Mouse (Mus musculus) intestine, embryonic 14.5 days (tissue): ENCODE results near the gene Rnf215. TPM values are rescaled to one million over a fixed set of nuclear protein-coding genes. Genes with fewer than 3 reads are reported as not detected.

Experiments used
- ATAC-seq: fragments of 200-750 bp; cut with Nextera tagmentation; replicated peaks from 2 replicates; pipeline ENCODE4 v1.8.0; 2017; ENCODE audit warnings: low read depth, moderate number of reproducible peaks, moderate TSS enrichment, moderate library complexity; ENCODE audit not compliant: low FRiP score, low TSS enrichment
- DNase-seq: peaks from one replicate; pipeline ENCODE4 v3.0.0-alpha.2; 2018; ENCODE audit warnings: low spot score
- H3K27ac ChIP-seq: fragments of 300-500 bp; sonication (generic); 2 replicates; pipeline ENCODE4 v1.5.1; 2014; ENCODE audit warnings: low read depth, mild to moderate bottlenecking, control low read depth
- H3K27me3 ChIP-seq: fragments of 300-500 bp; sonication (generic); replicated peaks from 2 replicates; pipeline ENCODE4 v1.6.1; 2014; ENCODE audit warnings: low read length, control low read depth; ENCODE audit not compliant: control insufficient read depth, insufficient read depth
- H3K36me3 ChIP-seq: fragments of 300-500 bp; sonication (generic); 2 replicates; pipeline ENCODE4 v1.6.1; 2014; ENCODE audit warnings: low read length, control low read depth; ENCODE audit not compliant: control insufficient read depth, insufficient read depth
- H3K4me1 ChIP-seq: fragments of 300-500 bp; sonication (generic); replicated peaks from 2 replicates; pipeline ENCODE4 v1.6.1; 2014; ENCODE audit warnings: low read length, control low read depth, mixed read lengths; ENCODE audit not compliant: control insufficient read depth, insufficient read depth
- H3K4me2 ChIP-seq: fragments of 300-500 bp; sonication (generic); 2 replicates; pipeline ENCODE4 v1.6.1; 2014; ENCODE audit warnings: low read length
- H3K4me3 ChIP-seq: fragments of 300-500 bp; sonication (generic); 2 replicates; pipeline ENCODE4 v1.5.1; 2014; ENCODE audit warnings: low read depth, low read length, control low read depth, mixed read lengths
- H3K9ac ChIP-seq: fragments of 300-500 bp; sonication (generic); 2 replicates; pipeline ENCODE4 v1.6.1; 2014; ENCODE audit warnings: mild to moderate bottlenecking, low read length
- H3K9me3 ChIP-seq: fragments of 300-500 bp; sonication (generic); 2 replicates; pipeline ENCODE4 v1.6.1; 2016; ENCODE audit warnings: low read length, control low read depth; ENCODE audit not compliant: control insufficient read depth
- WGBS: fragments of 180-500 bp; shearing (Covaris S2); extraction: QIAGEN DNeasy Blood & Tissue Kit; methylation state at CpG from one replicate; pipeline ENCODE4 v1.1.7; 2014; 5-methylcytosine and 5-hydroxymethylcytosine counted together
- polyA plus RNA-seq: library from polyadenylated mRNA; unstranded; fragments of >200 nt; fragmentation: Nextera tagmentation; extraction: Ambion mirVana; gene quantifications from 2 replicates; pipeline ENCODE4 v1.2.1, GENCODE M21; 2014

Gene Rnf215
- polyA plus RNA-seq, 1 experiment from 2014 or later = 24.9 TPM

GRCm38 (mm10) chr11:4160758-4161480 lies 25.9 kb downstream of the Rnf215 start:
- Histone ChIP-seq H3K27me3 (no peaks in the 10 kb centered on the region), H3K4me2 (peak overlapping the region; percentile 79), H3K9me3 (no peaks in the 10 kb centered on the region), H3K36me3 (peaks cover 46% of the 10 kb centered on the region), H3K4me1 (peaks cover 17% of the 10 kb centered on the region), H3K4me3 (peak overlapping the region; percentile 67), H3K9ac (peak overlapping the region; percentile 78), H3K27ac (peak overlapping the region; percentile 78)
- ATAC-seq (no peak), DNase-seq (no peak)
- WGBS = 7% methylated on average over 15 of the region's 15 CpGs

DNA sequence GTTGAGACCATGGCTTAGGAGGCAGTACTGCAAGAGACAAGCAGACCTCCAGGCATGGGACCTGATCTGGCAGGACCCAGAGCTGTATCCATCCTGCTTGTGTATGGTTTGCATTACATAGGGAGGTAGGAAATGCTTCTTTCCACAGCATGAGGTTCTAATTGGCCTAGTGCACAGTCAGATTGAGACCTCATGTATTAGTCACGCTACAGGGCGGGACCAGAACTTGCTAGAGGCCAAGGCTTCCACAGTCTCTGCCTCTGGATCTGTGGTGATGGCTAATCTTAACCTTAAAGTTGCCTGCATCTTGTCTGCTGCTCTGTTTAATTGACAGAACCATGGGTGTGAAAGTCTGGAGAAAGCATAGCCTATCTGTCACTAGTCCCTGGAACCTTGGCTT lies 29.7 kb downstream of the Rnf215 start:
- Histone ChIP-seq H3K27ac (no peak overlapping the region), H3K4me3 (no peak overlapping the region), H3K4me1 (peaks cover 12% of the 10 kb centered on the region), H3K36me3 (peaks cover 84% of the 10 kb centered on the region), H3K9ac (no peak overlapping the region), H3K27me3 (no peaks in the 10 kb centered on the region), H3K9me3 (no peaks in the 10 kb centered on the region), H3K4me2 (no peak overlapping the region)
- DNase-seq (no peak), ATAC-seq (no peak)
- 97% methylated on average over 2 of the region's 2 CpGs for WGBS

- H3K36me3 ChIP-seq = peaks cover 99% of the 10 kb centered on the region
Observed at GRCm38 (mm10) chr11:4166467-4167090, 31.6 kb downstream of the Rnf215 start.

GRCm38 (mm10) chr11:4174586-4174985 lies 39.6 kb downstream of the Rnf215 start:
- no peak overlapping the region for H3K4me2 ChIP-seq
- no peaks in the 10 kb centered on the region for H3K27me3 ChIP-seq
- H3K4me1 ChIP-seq = no peaks in the 10 kb centered on the region
- no peaks in the 10 kb centered on the region for H3K9me3 ChIP-seq
- no peak for DNase-seq
- ATAC-seq = no peak
- H3K27ac ChIP-seq = no peak overlapping the region
- H3K9ac ChIP-seq = no peak overlapping the region
- peaks cover 99% of the 10 kb centered on the region for H3K36me3 ChIP-seq
- no peak overlapping the region for H3K4me3 ChIP-seq
- 87% methylated on average over 5 of the region's 5 CpGs for WGBS

More at GRCm38 (mm10) chr11:4166467-4167090, 31.6 kb downstream of the Rnf215 start:
- DNase-seq (no peak), ATAC-seq (no peak)
- peaks cover 4% of the 10 kb centered on the region for H3K4me1 ChIP-seq
- no peak overlapping the region for H3K4me3 ChIP-seq
- H3K9ac ChIP-seq = no peak overlapping the region
- H3K27ac ChIP-seq = no peak overlapping the region
- 81% methylated on average over 7 of the region's 7 CpGs for WGBS
- no peak overlapping the region for H3K4me2 ChIP-seq
- H3K27me3 ChIP-seq = no peaks in the 10 kb centered on the region
- H3K9me3 ChIP-seq = no peaks in the 10 kb centered on the region

GRCm38 (mm10) chr11:4177716-4178115 lies 42.7 kb downstream of the Rnf215 start:
- DNase-seq = no peak
- WGBS = 81% methylated on average over 4 of the region's 4 CpGs
- Histone ChIP-seq H3K4me3 (no peak overlapping the region), H3K4me2 (no peak overlapping the region), H3K27ac (no peak overlapping the region), H3K4me1 (no peaks in the 10 kb centered on the region), H3K36me3 (peaks cover 97% of the 10 kb centered on the region), H3K9me3 (no peaks in the 10 kb centered on the region), H3K27me3 (no peaks in the 10 kb centered on the region), H3K9ac (no peak overlapping the region)
- ATAC-seq = no peak

GRCm38 (mm10) chr11:4182061-4182460 lies 47.1 kb downstream of the Rnf215 start:
- H3K9ac ChIP-seq = no peak overlapping the region
- no peak overlapping the region for H3K4me3 ChIP-seq
- no peak overlapping the region for H3K27ac ChIP-seq
- no peaks in the 10 kb centered on the region for H3K4me1 ChIP-seq
- no peaks in the 10 kb centered on the region for H3K9me3 ChIP-seq
- 35% methylated on average over 1 of the region's 1 CpGs for WGBS
- H3K36me3 ChIP-seq = peaks cover 59% of the 10 kb centered on the region
- ATAC-seq (no peak), DNase-seq (no peak)
- H3K4me2 ChIP-seq = no peak overlapping the region
- no peaks in the 10 kb centered on the region for H3K27me3 ChIP-seq

GRCm38 (mm10) chr11:4183511-4183910 lies 48.5 kb downstream of the Rnf215 start:
- no peak overlapping the region for H3K27ac ChIP-seq
- H3K9me3 ChIP-seq = no peaks in the 10 kb centered on the region
- H3K4me3 ChIP-seq = no peak overlapping the region
- no peaks in the 10 kb centered on the region for H3K27me3 ChIP-seq
- no peak overlapping the region for H3K9ac ChIP-seq
- ATAC-seq (no peak), DNase-seq (no peak)
- H3K36me3 ChIP-seq = peaks cover 44% of the 10 kb centered on the region
- peaks cover 10% of the 10 kb centered on the region for H3K4me1 ChIP-seq
- H3K4me2 ChIP-seq = no peak overlapping the region

- H3K9me3 ChIP-seq = no peaks in the 10 kb centered on the region
- peaks cover 10% of the 10 kb centered on the region for H3K4me1 ChIP-seq
- no peak overlapping the region for H3K27ac ChIP-seq
- WGBS = 64% methylated on average over 4 of the region's 4 CpGs
- ATAC-seq = no peak
- H3K36me3 ChIP-seq = peaks cover 36% of the 10 kb centered on the region
- DNase-seq = no peak
- H3K27me3 ChIP-seq = no peaks in the 10 kb centered on the region
- H3K4me3 ChIP-seq = no peak overlapping the region
- no peak overlapping the region for H3K4me2 ChIP-seq
- H3K9ac ChIP-seq = no peak overlapping the region
Observed at GRCm38 (mm10) chr11:4184251-4184952, 49.4 kb downstream of the Rnf215 start.
